Mouse (Mus musculus) colon, adult 2 months (tissue): ENCODE data around the gene Oas1g. TPM values are rescaled to one million over a fixed set of nuclear protein-coding genes. Genes with fewer than 3 reads are reported as not detected.

Source experiments
- polyA plus RNA-seq: library from polyadenylated mRNA; depleted of rRNA; stranded (reverse); fragments of >200 nt; gene quantifications from 2 replicates; pipeline ENCODE4 v1.2.3, GENCODE M21; 2012; rRNA removed

Gene Oas1g
- 24.1 and 25.3 TPM in 2 replicates for polyA plus RNA-seq

GRCm38 (mm10) chr5:120887413-120887812 is at the start of gene Oas1g:
TSS of gene Oas1g (minus strand) at chr5:120887613.

GRCm38 (mm10) chr5:120914204-120914603 is 26.8 kb upstream of the Oas1g start, which contains the start of gene Oas1d:
TSS of gene Oas1d (plus strand) at chr5:120914536.

GRCm38 (mm10) chr5:120906791-120907733 is 19.6 kb upstream of the Oas1g start, which contains the start of gene Oas1a:
TSS of gene Oas1a (minus strand) at chr5:120907521.

GRCm38 (mm10) chr5:120861121-120861520 is 26.3 kb downstream of the Oas1g start, which contains the start of gene Oas1h:
TSS of gene Oas1h (plus strand) at chr5:120861421.

GRCm38 (mm10) chr5:120847067-120847466 is 40.3 kb downstream of the Oas1g start, which contains the start of gene Oas1f:
TSS of gene Oas1f (plus strand) at chr5:120847367.

Other genes with a start within 250 kb of the Oas1g start
- 1.3 and 1.7 TPM in 2 replicates for gene Rasal1, start 238.8 kb downstream of the Oas1g start, polyA plus RNA-seq
- gene Dtx1, start 175.7 kb downstream of the Oas1g start, polyA plus RNA-seq, result 11.0 and 12.4 TPM in 2 replicates
- 1.8 and 2.3 TPM in 2 replicates for gene Oas2, start 137.8 kb downstream of the Oas1g start, polyA plus RNA-seq
- 5.1 and 5.4 TPM in 2 replicates for gene Oas3, start 110.0 kb downstream of the Oas1g start, polyA plus RNA-seq
- not detected in 2 replicates for gene Oas1e, start 92.1 kb downstream of the Oas1g start, polyA plus RNA-seq
- 1.4 and 2.3 TPM in 2 replicates for gene Oas1c, start 75.1 kb downstream of the Oas1g start, polyA plus RNA-seq
- gene Oas1f, start 40.2 kb downstream of the Oas1g start, polyA plus RNA-seq, result not detected in 2 replicates
- gene Oas1h, start 26.2 kb downstream of the Oas1g start, polyA plus RNA-seq, result not detected in 2 replicates
- 37.2 and 42.7 TPM in 2 replicates for gene Oas1a, start 19.9 kb upstream of the Oas1g start, polyA plus RNA-seq
- gene Oas1d, start 26.9 kb upstream of the Oas1g start, polyA plus RNA-seq, result 0.20 and 0.30 TPM in 2 replicates
- 0.15 and 0.19 TPM in 2 replicates for gene Rph3a, start 122.5 kb upstream of the Oas1g start, polyA plus RNA-seq